8 mouse cellular contexts compared by ENCODE assay signal in the genomic region with DNA sequence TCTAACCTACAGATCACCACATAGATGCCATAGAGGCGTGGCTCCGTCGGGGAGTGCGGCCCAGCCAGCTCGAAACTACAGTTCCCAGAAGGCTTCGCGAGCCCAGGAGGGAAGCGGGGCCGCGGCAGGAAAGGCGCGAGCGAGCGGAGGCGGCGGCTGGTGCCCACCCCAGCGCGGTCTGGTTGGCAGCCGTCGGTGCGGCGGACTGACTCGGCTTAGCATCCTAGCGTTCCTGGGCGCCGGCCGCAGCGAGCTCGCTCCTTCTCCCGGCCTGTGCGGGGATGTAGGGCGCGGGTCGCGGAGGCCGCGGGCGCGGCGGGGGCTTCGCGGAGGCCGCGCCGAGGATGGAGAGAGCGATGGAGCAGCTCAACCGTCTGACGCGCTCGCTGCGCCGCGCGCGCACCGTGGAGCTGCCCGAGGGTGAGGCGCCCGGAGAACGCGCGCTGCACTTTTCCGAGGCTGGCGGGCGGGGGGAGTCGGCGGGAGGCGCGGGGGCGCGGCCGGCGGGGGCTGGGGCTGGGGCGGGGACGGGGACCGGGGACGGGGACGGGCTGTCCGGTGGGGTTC. TPM values are rescaled to one million over a fixed set of nuclear protein-coding genes. Genes with fewer than 3 reads are reported as not detected.
DNase-seq lines count a peak whose midpoint lies in the region; ATAC-seq and TF ChIP-seq lines count a peak whose summit lies in the region.

A gene (plus strand): TSS at position 99 of the 567 bp plus-strand sequence.

- H3K9ac ChIP-seq in forebrain, embryonic 14.5 days (ENCODE audit: low read length): peak within 1 kb of the TSS; percentile 79
- peak within 1 kb of the TSS; percentile 98 for H3K9ac ChIP-seq in liver, embryonic 16.5 days (ENCODE audit: low read depth, low read length)
- peak within 1 kb of the TSS; percentile 92 for H3K9ac ChIP-seq in neural tube, embryonic 12.5 days
- H3K9ac ChIP-seq in stomach, postnatal 0 days (ENCODE audit: low read length): peak within 1 kb of the TSS; percentile 87

- no peaks in the 10 kb centered on the region for H3K36me3 ChIP-seq in forebrain, embryonic 14.5 days (ENCODE audit: control insufficient read depth, insufficient read depth, low read length)
- no peaks in the 10 kb centered on the region for H3K36me3 ChIP-seq in liver, embryonic 16.5 days (ENCODE audit: control insufficient read depth, insufficient read depth)
- no peaks in the 10 kb centered on the region for H3K36me3 ChIP-seq in neural tube, embryonic 12.5 days
- no peaks in the 10 kb centered on the region for H3K36me3 ChIP-seq in stomach, postnatal 0 days (ENCODE audit: control insufficient read depth, insufficient read depth, low read length)

- H3K4me1 ChIP-seq in forebrain, embryonic 14.5 days (ENCODE audit: control insufficient read depth, insufficient read depth, low read length): no peaks in the 10 kb centered on the region
- peaks cover 19% of the 10 kb centered on the region for H3K4me1 ChIP-seq in liver, embryonic 16.5 days (ENCODE audit: control insufficient read depth, low read depth, low read length)
- peaks cover 4% of the 10 kb centered on the region; the same call in 1 of the 2 replicates for H3K4me1 ChIP-seq in neural tube, embryonic 12.5 days
- no peaks in the 10 kb centered on the region for H3K4me1 ChIP-seq in stomach, postnatal 0 days (replicated peaks; ENCODE audit: control insufficient read depth, insufficient read depth)

- H3K4me2 ChIP-seq in forebrain, embryonic 14.5 days (ENCODE audit: low read length): peak within 1 kb of the TSS; percentile 54
- peak within 1 kb of the TSS; percentile 62 for H3K4me2 ChIP-seq in liver, embryonic 16.5 days (ENCODE audit: low read depth, low read length)
- H3K4me2 ChIP-seq in neural tube, embryonic 12.5 days (replicated peaks): peak within 1 kb of the TSS; percentile 68
- H3K4me2 ChIP-seq in stomach, postnatal 0 days (replicated peaks; ENCODE audit: low read depth): peak within 1 kb of the TSS; percentile 68

- TF ChIP-seq CTCF in stomach, postnatal 0 days (IDR thresholded peaks at IDR 0.05; ENCODE audit: low read depth): no peak

- peak; percentile 81 for DNase-seq in ES-CJ7 (ENCODE audit: low read depth, low spot score)
- peak; percentile 83 for DNase-seq in cerebellum, adult 11 months
- peak; percentile 95 for DNase-seq in forebrain, embryonic 14.5 days (ENCODE audit: low spot score)
- peak; percentile 85 to 86 for DNase-seq in heart, postnatal 14 days
- peak; percentile 55 for DNase-seq in large intestine, adult 2 months (ENCODE audit: low read depth, low spot score)
- DNase-seq in stomach, postnatal 0 days (ENCODE audit: low spot score): peak; percentile 85

- H3K27me3 ChIP-seq in forebrain, embryonic 14.5 days (replicated peaks; ENCODE audit: control insufficient read depth, insufficient read depth, low read length): no peaks in the 10 kb centered on the region
- H3K27me3 ChIP-seq in liver, embryonic 16.5 days (ENCODE audit: control insufficient read depth, insufficient read depth, low read depth, low read length): no peaks in the 10 kb centered on the region
- no peaks in the 10 kb centered on the region for H3K27me3 ChIP-seq in neural tube, embryonic 12.5 days (replicated peaks)
- no peaks in the 10 kb centered on the region for H3K27me3 ChIP-seq in stomach, postnatal 0 days (ENCODE audit: control insufficient read depth, insufficient read depth, low read length)

- no peaks in the 10 kb centered on the region for H3K9me3 ChIP-seq in forebrain, embryonic 14.5 days (replicated peaks; ENCODE audit: control insufficient read depth, low read length)
- no peaks in the 10 kb centered on the region for H3K9me3 ChIP-seq in liver, embryonic 16.5 days (replicated peaks; ENCODE audit: control insufficient read depth, low read length)
- H3K9me3 ChIP-seq in neural tube, embryonic 12.5 days: no peaks in the 10 kb centered on the region
- no peaks in the 10 kb centered on the region for H3K9me3 ChIP-seq in stomach, postnatal 0 days (ENCODE audit: control insufficient read depth, low read length)

- intact Hi-C loops in heart, postnatal 14 days (cut with DNase I): no loop called here

- peak within 1 kb of the TSS; percentile 67 for H3K4me3 ChIP-seq in forebrain, embryonic 14.5 days (ENCODE audit: low read depth, low read length)
- peak within 1 kb of the TSS; percentile 97 for H3K4me3 ChIP-seq in liver, embryonic 16.5 days (ENCODE audit: low read depth, low read length)
- peak within 1 kb of the TSS; percentile 81 for H3K4me3 ChIP-seq in neural tube, embryonic 12.5 days
- peak within 1 kb of the TSS; percentile 90 for H3K4me3 ChIP-seq in stomach, postnatal 0 days (ENCODE audit: low read depth, low read length)

- peak; percentile 99 for ATAC-seq in forebrain, embryonic 14.5 days
- ATAC-seq in liver, embryonic 16.5 days (ENCODE audit: low read depth): peak; percentile 92
- ATAC-seq in neural tube, embryonic 12.5 days (ENCODE audit: low FRiP score, low read depth): peak; percentile 99
- peak; percentile 93 for ATAC-seq in stomach, postnatal 0 days (ENCODE audit: low FRiP score, low TSS enrichment)

- TF ChIP-seq EP300 in stomach, postnatal 0 days (optimal IDR thresholded peaks at IDR 0.05): no peak

- H3K27ac ChIP-seq in forebrain, embryonic 14.5 days (ENCODE audit: low read depth, low read length): peak within 1 kb of the TSS; percentile 94
- peak within 1 kb of the TSS; percentile 95 for H3K27ac ChIP-seq in liver, embryonic 16.5 days (ENCODE audit: low read length)
- peak within 1 kb of the TSS; percentile 87 for H3K27ac ChIP-seq in neural tube, embryonic 12.5 days
- peak within 1 kb of the TSS; percentile 92 for H3K27ac ChIP-seq in stomach, postnatal 0 days (replicated peaks)

- WGBS in forebrain, embryonic 14.5 days: under 1% methylated on average over 49 of the region's 79 CpGs
- under 1% methylated on average over 61 of the region's 79 CpGs for WGBS in large intestine, adult 2 months
- 0% methylated on average over 65 of the region's 79 CpGs for WGBS in liver, embryonic 16.5 days (ENCODE audit: insufficient replicate concordance)
- WGBS in neural tube, embryonic 12.5 days: under 1% methylated on average over 74 of the region's 79 CpGs
- under 1% methylated on average over 50 of the region's 79 CpGs for WGBS in stomach, postnatal 0 days

RNA-seq across cellular contexts. Expression of the gene that starts here (rescaled TPM):
- polyA plus RNA-seq in forebrain, embryonic 14.5 days (2014; fragmentation: Nextera tagmentation; extraction: Ambion mirVana): 17.2 and 19.7 TPM in 2 replicates
- total RNA-seq in heart, postnatal 14 days (2021): 10 to 100 TPM in 1 of 2 experiments, 1 to 10 TPM in 1; 7.9 to 10.8 TPM
- polyA plus RNA-seq in large intestine, adult 2 months (2012; rRNA removed): 4.7 and 11.4 TPM in 2 replicates
- polyA plus RNA-seq in liver, embryonic 16.5 days (2015; fragmentation: Nextera tagmentation; extraction: Ambion mirVana): 33.3 and 33.6 TPM in 2 replicates
- 19.5 and 21.1 TPM in 2 replicates for polyA plus RNA-seq in neural tube, embryonic 12.5 days (2016; fragmentation: Nextera tagmentation; extraction: Ambion mirVana)
- polyA plus RNA-seq in stomach, postnatal 0 days (2015; fragmentation: Nextera tagmentation; extraction: Ambion mirVana): 13.6 and 13.7 TPM in 2 replicates

Comparison
In these comparisons a context has a peak if more than half of its experiments do, and no peak if none do; other contexts are left out.
1. Peak in every context shown above with its lines: DNase-seq, ATAC-seq, H3K4me3 ChIP-seq and H3K27ac ChIP-seq.